Mouse (Mus musculus): ENCODE results near the gene Syf2. TPM values are rescaled to one million over a fixed set of nuclear protein-coding genes. Genes with fewer than 3 reads are reported as not detected.

Gene Syf2
- total RNA-seq, 2 experiments from 2014 or later, result 49.9 to 59.3 TPM

- peak in 1 of 2 experiments; percentile 51 for DNase-seq (ENCODE audit: low spot score in 2 of 2)
- intact Hi-C loops (cut with DNase I), result no loop called here
These were observed 25.6 kb downstream of the Syf2 start for GRCm38 (mm10) chr4:134956328-134956727.

GRCm38 (mm10) chr4:134963021-134963776 lies 32.5 kb downstream of the Syf2 start:
- intact Hi-C loops (cut with DNase I), result no loop called here
- no peak for DNase-seq (ENCODE audit: low spot score in 2 of 2)

GRCm38 (mm10) chr4:134967887-134968604 lies 37.3 kb downstream of the Syf2 start:
- DNase-seq (ENCODE audit: low spot score in 2 of 2), result no peak
- intact Hi-C loops (cut with DNase I), result no loop called here

- no peak for DNase-seq (ENCODE audit: low spot score in 2 of 2)
- intact Hi-C loops (cut with DNase I), result no loop called here
These were observed 37.9 kb downstream of the Syf2 start for GRCm38 (mm10) chr4:134968605-134968976.

- DNase-seq (ENCODE audit: low spot score in 2 of 2), result no peak
- intact Hi-C loops (cut with DNase I), result no loop called here
These were observed 44.7 kb downstream of the Syf2 start for GRCm38 (mm10) chr4:134975261-134975928.

GRCm38 (mm10) chr4:134975929-134976308 lies 45.2 kb downstream of the Syf2 start:
- intact Hi-C loops (cut with DNase I), result no loop called here
- no peak for DNase-seq (ENCODE audit: low spot score in 2 of 2)

- intact Hi-C loops (cut with DNase I), result no loop called here
- DNase-seq (ENCODE audit: low spot score in 2 of 2), result no peak
These were observed 48.2 kb downstream of the Syf2 start for GRCm38 (mm10) chr4:134978930-134979329.

- DNase-seq (ENCODE audit: low spot score in 2 of 2), result no peak
- intact Hi-C loops (cut with DNase I), result no loop called here
These were observed 51.3 kb downstream of the Syf2 start for GRCm38 (mm10) chr4:134981959-134982431.

- no peak for DNase-seq (ENCODE audit: low spot score in 2 of 2)
- intact Hi-C loops (cut with DNase I), result no loop called here
These were observed 52.4 kb downstream of the Syf2 start for GRCm38 (mm10) chr4:134983136-134983535.

GRCm38 (mm10) chr4:134984555-134984954 lies 53.9 kb downstream of the Syf2 start:
- intact Hi-C loops (cut with DNase I), result no loop called here
- DNase-seq (ENCODE audit: low spot score in 2 of 2), result no peak

- intact Hi-C loops (cut with DNase I), result no loop called here
- no peak for DNase-seq (ENCODE audit: low spot score in 2 of 2)
These were observed 55.1 kb downstream of the Syf2 start for GRCm38 (mm10) chr4:134985626-134986335.

- DNase-seq (ENCODE audit: low spot score in 2 of 2), result no peak
- intact Hi-C loops (cut with DNase I), result no loop called here
These were observed 55.6 kb downstream of the Syf2 start for GRCm38 (mm10) chr4:134986336-134986635.

- intact Hi-C loops (cut with DNase I), result no loop called here
- DNase-seq (ENCODE audit: low spot score in 2 of 2), result no peak
These were observed 56.3 kb downstream of the Syf2 start for GRCm38 (mm10) chr4:134986963-134987362.

Other genes starting within 250 kb of the Syf2 start
- 10 to 100 TPM; 37.8 to 42.0 TPM for gene Man1c1, start 226.6 kb upstream of the Syf2 start, total RNA-seq (2021)
- 1 to 10 TPM; 3.1 to 3.5 TPM for gene Ldlrap1, start 162.9 kb upstream of the Syf2 start, total RNA-seq (2021)
- 10 to 100 TPM; 49.7 to 56.6 TPM for gene Maco1, start 77.6 kb upstream of the Syf2 start, total RNA-seq (2021)
- not detected for gene Rhd, start 66.4 kb upstream of the Syf2 start, total RNA-seq (2021)
- gene Tmem50a, start 15.9 kb upstream of the Syf2 start, total RNA-seq (2021), result 100 to 1,000 TPM; 116 to 138 TPM
- 100 to 1,000 TPM; 258 to 266 TPM for gene Rsrp1, start 7.3 kb upstream of the Syf2 start, total RNA-seq (2021)
- gene Runx3, start 189.8 kb downstream of the Syf2 start, total RNA-seq (2021), result not detected

All from left cerebral cortex, postnatal 36 days (tissue).